Mouse (Mus musculus) heart, embryonic 11.5 days (tissue): ENCODE data around the gene Olfr656. TPM values are rescaled to one million over a fixed set of nuclear protein-coding genes. Genes with fewer than 3 reads are reported as not detected.

Experiments used
- ATAC-seq: fragments of 200-750 bp; cut with Nextera tagmentation; replicated peaks from 2 replicates; pipeline ENCODE4 v1.8.0; 2017; ENCODE audit warnings: moderate library complexity; ENCODE audit not compliant: insufficient number of reproducible peaks, low FRiP score, low TSS enrichment
- H3K27ac ChIP-seq: fragments of 300-500 bp; sonication (generic); 2 replicates; pipeline ENCODE4 v1.5.1; 2014; ENCODE audit warnings: mild to moderate bottlenecking, low read depth, low read length
- H3K27me3 ChIP-seq: fragments of 300-500 bp; sonication (generic); 2 replicates; pipeline ENCODE4 v1.6.1; 2014; ENCODE audit warnings: mild to moderate bottlenecking, low read length, mixed read lengths; ENCODE audit not compliant: control insufficient read depth, insufficient read depth
- H3K36me3 ChIP-seq: fragments of 300-500 bp; sonication (generic); 2 replicates; pipeline ENCODE4 v1.6.1; 2014; ENCODE audit warnings: mild to moderate bottlenecking, low read length, moderate library complexity, mixed read lengths; ENCODE audit not compliant: control insufficient read depth, insufficient read depth
- H3K4me1 ChIP-seq: fragments of 300-500 bp; sonication (generic); 2 replicates; pipeline ENCODE4 v1.6.1; 2014; ENCODE audit warnings: low read length; ENCODE audit not compliant: control insufficient read depth, insufficient read depth
- H3K4me2 ChIP-seq: fragments of 300-500 bp; sonication (generic); 2 replicates; pipeline ENCODE4 v1.6.1; 2014; ENCODE audit warnings: mild to moderate bottlenecking, moderate library complexity
- H3K4me3 ChIP-seq: fragments of 300-500 bp; sonication (generic); 2 replicates; pipeline ENCODE4 v1.5.1; 2014; ENCODE audit warnings: low read depth, low read length
- H3K9ac ChIP-seq: fragments of 300-500 bp; sonication (generic); 2 replicates; pipeline ENCODE4 v1.6.1; 2014; ENCODE audit warnings: mild to moderate bottlenecking, low read depth, low read length, moderate library complexity
- H3K9me3 ChIP-seq: fragments of 300-500 bp; sonication (generic); replicated peaks from 2 replicates; pipeline ENCODE4 v1.6.1; 2016; ENCODE audit warnings: low read length; ENCODE audit not compliant: control insufficient read depth
- WGBS: fragments of 180-500 bp; shearing (Covaris S2); extraction: QIAGEN DNeasy Blood & Tissue Kit; methylation state at CpG from one replicate; pipeline ENCODE4 v1.1.7; 2014; ENCODE audit not compliant: insufficient replicate concordance; 5-methylcytosine and 5-hydroxymethylcytosine counted together
- polyA plus RNA-seq: library from polyadenylated mRNA; unstranded; fragments of >200 nt; fragmentation: Nextera tagmentation; extraction: Ambion mirVana; gene quantifications from 2 replicates; pipeline ENCODE4 v1.2.1, GENCODE M21; 2014

The Olfr656 gene
- polyA plus RNA-seq = not detected in 2 replicates

DNA sequence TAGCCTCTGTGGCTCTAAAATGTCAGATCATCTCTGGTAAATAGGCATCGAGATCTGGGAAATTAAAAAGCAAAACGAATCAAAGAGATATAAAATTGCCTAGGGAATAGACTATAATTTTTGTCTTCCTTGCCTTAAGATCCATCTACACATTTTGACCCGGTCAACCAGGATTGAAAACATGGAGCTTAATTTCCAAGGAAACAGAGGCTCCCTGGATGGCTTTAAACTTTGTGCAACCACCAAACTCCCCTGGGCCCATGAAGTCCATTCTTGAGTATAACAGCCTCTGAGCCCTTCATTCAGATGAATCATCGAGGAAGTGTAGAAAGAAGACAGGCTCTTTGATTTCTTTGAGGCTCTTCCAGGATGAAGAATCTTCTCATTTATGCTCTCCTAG lies at the start of gene Olfr656:
TSS of gene Olfr656 (plus strand) at position 301 of the 400 bp plus-strand sequence.
- no peak for ATAC-seq
- H3K9ac ChIP-seq = no peak within 1 kb of the TSS
- no peaks in the 10 kb centered on the region for H3K4me1 ChIP-seq
- no peak within 1 kb of the TSS for H3K27ac ChIP-seq
- H3K27me3 ChIP-seq = no peaks in the 10 kb centered on the region
- 75% methylated on average over 4 of the region's 4 CpGs for WGBS
- H3K4me2 ChIP-seq = no peak within 1 kb of the TSS
- no peaks in the 10 kb centered on the region for H3K9me3 ChIP-seq
- H3K4me3 ChIP-seq = no peak within 1 kb of the TSS
- H3K36me3 ChIP-seq = no peaks in the 10 kb centered on the region

DNA sequence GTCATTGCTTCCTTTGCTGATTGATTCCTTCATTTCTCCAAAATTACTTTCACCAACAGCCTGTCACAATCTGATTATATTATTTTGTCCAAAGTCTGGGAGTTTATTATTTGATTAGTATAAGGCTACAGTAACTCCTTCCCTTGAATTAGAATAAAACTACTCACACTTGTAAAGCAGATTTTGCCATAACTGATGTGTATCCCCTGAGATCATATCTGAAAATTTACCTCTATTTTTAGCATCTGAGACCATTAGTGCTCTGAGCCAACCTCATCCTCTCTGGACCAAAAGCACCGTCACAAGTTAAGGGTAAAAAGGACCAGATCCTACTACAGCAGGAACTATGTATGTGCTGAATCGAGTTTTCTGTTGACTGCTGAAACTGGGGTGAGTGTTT lies 36.7 kb upstream of the Olfr656 start, which contains the start of gene Olfr653:
TSS of gene Olfr653 (plus strand) at position 301 of the 400 bp plus-strand sequence.
- Histone ChIP-seq H3K36me3 (no peaks in the 10 kb centered on the region), H3K4me3 (no peak within 1 kb of the TSS), H3K27me3 (no peaks in the 10 kb centered on the region), H3K9me3 (no peaks in the 10 kb centered on the region), H3K4me2 (no peak within 1 kb of the TSS), H3K4me1 (no peaks in the 10 kb centered on the region), H3K27ac (no peak within 1 kb of the TSS), H3K9ac (no peak within 1 kb of the TSS)
- WGBS = 58% methylated on average over 2 of the region's 2 CpGs
- ATAC-seq = no peak

DNA sequence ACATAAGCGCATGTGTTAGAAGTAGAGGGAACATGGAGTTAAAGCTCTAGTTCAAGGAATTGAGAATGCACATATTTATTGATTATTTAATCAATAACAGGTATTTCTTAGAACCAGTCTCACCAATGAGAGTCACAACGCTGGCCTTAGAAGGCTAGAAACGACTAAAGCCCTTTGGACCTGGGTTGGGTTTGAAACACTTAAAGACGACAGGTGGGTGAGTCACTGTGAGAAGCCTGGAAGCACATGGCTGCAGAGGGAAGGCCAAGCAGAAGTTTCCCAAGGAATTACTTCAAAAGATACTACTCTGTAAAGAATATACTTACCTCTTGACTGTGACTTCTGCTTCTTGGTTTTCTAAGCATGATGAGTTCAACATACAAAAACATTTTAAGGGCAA lies 32.9 kb upstream of the Olfr656 start:
- Histone ChIP-seq H3K27ac (no peak overlapping the region), H3K4me3 (no peak overlapping the region), H3K27me3 (no peaks in the 10 kb centered on the region), H3K4me2 (no peak overlapping the region), H3K4me1 (no peaks in the 10 kb centered on the region), H3K36me3 (no peaks in the 10 kb centered on the region), H3K9me3 (no peaks in the 10 kb centered on the region), H3K9ac (no peak overlapping the region)
- no peak for ATAC-seq
- 83% methylated on average over 4 of the region's 4 CpGs for WGBS

DNA sequence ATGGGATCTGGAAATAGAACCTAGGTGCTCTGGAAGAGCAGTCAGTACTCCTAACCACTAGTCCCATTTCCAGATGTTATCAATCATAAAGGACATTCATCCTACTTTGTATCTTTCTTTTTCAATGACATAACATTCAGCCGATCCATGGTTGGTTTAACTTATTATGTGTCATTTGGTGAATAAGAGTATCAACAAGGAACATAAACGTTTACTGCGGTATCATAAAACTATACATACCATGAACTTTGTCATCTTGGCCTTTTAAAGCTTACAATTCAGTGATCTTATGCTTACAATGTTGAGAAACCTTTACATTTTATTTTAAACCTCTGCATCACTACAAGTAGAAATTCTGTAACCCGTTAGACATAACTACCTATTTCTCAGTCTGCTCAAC lies 32.3 kb upstream of the Olfr656 start:
- WGBS = 85% methylated on average over 4 of the region's 4 CpGs
- Histone ChIP-seq H3K9me3 (no peaks in the 10 kb centered on the region), H3K4me3 (no peak overlapping the region), H3K9ac (no peak overlapping the region), H3K4me2 (no peak overlapping the region), H3K27ac (no peak overlapping the region), H3K27me3 (no peaks in the 10 kb centered on the region), H3K36me3 (no peaks in the 10 kb centered on the region), H3K4me1 (no peaks in the 10 kb centered on the region)
- ATAC-seq = no peak

DNA sequence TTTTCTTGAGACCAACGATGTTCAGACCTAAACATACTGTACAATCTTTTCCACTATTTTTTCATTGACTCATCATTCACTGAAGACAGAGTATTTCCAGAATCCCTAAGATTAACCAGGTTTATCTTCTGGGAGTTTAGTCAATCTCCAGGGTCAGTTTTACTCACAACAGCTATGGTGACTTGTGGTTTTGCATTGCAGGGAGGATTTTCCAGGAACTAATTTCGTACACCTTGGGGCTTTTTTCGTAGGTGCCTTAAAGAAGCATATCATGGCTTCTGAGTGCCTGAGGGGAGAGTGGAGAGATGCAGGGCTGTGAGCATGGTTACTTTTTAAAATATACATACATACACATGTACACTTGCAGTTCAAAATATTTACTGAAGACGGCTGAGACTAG lies 27.0 kb upstream of the Olfr656 start, which contains the start of gene Olfr654:
TSS of gene Olfr654 (plus strand) at position 301 of the 400 bp plus-strand sequence.
- Histone ChIP-seq H3K4me2 (no peak within 1 kb of the TSS), H3K27me3 (no peaks in the 10 kb centered on the region), H3K9ac (no peak within 1 kb of the TSS), H3K4me1 (no peaks in the 10 kb centered on the region), H3K36me3 (no peaks in the 10 kb centered on the region), H3K4me3 (no peak within 1 kb of the TSS), H3K9me3 (no peaks in the 10 kb centered on the region), H3K27ac (no peak within 1 kb of the TSS)
- 83% methylated on average over 4 of the region's 4 CpGs for WGBS
- ATAC-seq = no peak

DNA sequence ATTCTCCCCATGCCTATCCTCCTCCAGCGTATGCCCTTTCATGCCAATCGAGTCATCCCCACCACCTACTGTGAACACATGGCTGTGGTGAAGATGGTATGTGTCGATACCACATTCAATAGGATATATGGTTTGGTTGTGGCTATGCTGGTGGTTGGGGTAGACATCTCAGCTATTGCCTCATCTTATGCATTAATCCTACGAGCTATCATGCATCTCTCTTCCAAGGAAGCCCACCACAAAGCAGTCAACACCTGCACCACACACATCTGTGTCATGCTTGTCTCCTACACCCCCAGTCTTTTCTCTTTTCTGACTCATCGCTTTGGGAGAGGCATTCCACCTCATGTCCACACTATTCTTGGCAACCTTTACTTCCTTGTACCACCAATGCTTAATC lies 25.5 kb upstream of the Olfr656 start:
- no peak overlapping the region for H3K27ac ChIP-seq
- H3K27me3 ChIP-seq = no peaks in the 10 kb centered on the region
- no peaks in the 10 kb centered on the region for H3K9me3 ChIP-seq
- H3K4me2 ChIP-seq = no peak overlapping the region
- H3K9ac ChIP-seq = no peak overlapping the region
- no peak overlapping the region for H3K4me3 ChIP-seq
- H3K4me1 ChIP-seq = no peaks in the 10 kb centered on the region
- WGBS = 78% methylated on average over 5 of the region's 5 CpGs
- H3K36me3 ChIP-seq = no peaks in the 10 kb centered on the region
- ATAC-seq = no peak

DNA sequence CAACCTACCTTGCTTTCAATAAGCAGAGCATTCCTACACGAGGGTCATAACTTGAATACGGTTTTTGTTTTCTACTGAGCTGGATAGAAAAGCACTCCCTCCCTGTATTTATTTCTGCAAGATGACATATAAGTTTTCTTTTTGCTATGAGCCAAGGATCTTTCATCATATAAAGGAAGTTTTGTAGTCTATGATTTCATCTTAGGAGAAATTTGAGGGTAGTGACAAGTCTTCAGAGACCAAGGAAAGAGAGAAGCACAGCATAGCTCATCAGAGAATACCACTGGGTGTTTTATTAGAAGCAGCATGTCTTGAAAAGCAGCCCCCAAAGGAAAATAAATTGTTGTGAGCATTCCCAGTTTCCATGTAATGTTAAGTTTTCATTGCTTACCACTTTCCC lies 12.1 kb upstream of the Olfr656 start, which contains the start of gene Olfr655:
TSS of gene Olfr655 (minus strand) at position 101 of the 400 bp plus-strand sequence.
- Histone ChIP-seq H3K9ac (no peak within 1 kb of the TSS), H3K27ac (no peak within 1 kb of the TSS), H3K9me3 (0 out of 2 replicates have a peak, but pooled peaks cover 2% of the 10 kb centered on the region), H3K27me3 (no peaks in the 10 kb centered on the region), H3K4me2 (no peak within 1 kb of the TSS), H3K36me3 (no peaks in the 10 kb centered on the region), H3K4me3 (no peak within 1 kb of the TSS), H3K4me1 (no peaks in the 10 kb centered on the region)
- 85% methylated on average over 2 of the region's 2 CpGs for WGBS
- ATAC-seq = no peak

DNA sequence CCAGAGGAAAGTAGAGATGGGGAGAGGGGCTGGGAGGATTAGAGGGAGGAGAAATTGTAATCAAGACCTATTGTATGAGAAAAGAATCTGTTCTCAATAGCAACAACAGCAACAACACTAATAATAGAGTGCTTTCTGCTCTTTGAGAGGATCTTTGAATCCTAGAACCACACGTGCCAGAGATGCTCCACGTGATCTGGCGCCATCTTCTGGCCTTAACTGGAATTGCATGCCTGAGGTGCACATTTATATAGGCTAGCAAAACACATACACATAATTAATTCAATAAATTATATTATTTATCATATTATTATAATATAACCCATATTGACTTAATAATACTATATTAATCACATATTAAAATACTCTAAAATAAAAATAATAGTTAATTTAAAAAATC lies 10.6 kb upstream of the Olfr656 start:
- Histone ChIP-seq H3K4me1 (no peaks in the 10 kb centered on the region), H3K4me3 (no peak overlapping the region), H3K9ac (no peak overlapping the region), H3K4me2 (no peak overlapping the region), H3K27ac (no peak overlapping the region), H3K36me3 (no peaks in the 10 kb centered on the region), H3K27me3 (no peaks in the 10 kb centered on the region), H3K9me3 (0 out of 2 replicates have a peak, but pooled peaks cover 2% of the 10 kb centered on the region)
- no peak for ATAC-seq
- 2% methylated on average over 3 of the region's 3 CpGs for WGBS

DNA sequence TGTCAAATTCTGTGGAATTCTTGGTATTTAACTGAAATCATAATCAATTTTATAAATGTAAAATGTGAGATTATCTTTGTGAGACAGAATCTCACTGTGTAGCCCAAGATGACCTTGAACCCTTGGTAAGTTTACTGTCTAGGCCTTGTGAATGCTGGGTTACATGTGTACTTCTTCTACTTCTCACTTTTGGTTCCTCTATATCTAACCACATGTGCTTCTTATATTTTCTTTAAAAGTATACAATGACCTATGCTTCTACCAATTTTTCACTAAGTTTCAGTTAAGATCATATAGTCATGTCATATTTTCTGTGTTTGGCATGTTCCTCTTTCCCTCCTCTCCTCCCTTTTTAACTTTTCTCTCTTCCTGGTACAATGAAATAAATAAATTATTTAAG lies 9.0 kb upstream of the Olfr656 start:
- Histone ChIP-seq H3K9me3 (0 out of 2 replicates have a peak, but pooled peaks cover 2% of the 10 kb centered on the region), H3K36me3 (no peaks in the 10 kb centered on the region), H3K9ac (no peak overlapping the region), H3K4me3 (no peak overlapping the region), H3K27ac (no peak overlapping the region), H3K27me3 (no peaks in the 10 kb centered on the region), H3K4me2 (no peak overlapping the region), H3K4me1 (no peaks in the 10 kb centered on the region)
- no peak for ATAC-seq
